Mouse (Mus musculus): ENCODE measurements at regions not wholly inside any gene's neighbourhood (a gene's known extent, or its start where the extent isn't known, plus 50 kb on each side); places are given as distances from the start of the nearest gene placed in this dataset.

DNA sequence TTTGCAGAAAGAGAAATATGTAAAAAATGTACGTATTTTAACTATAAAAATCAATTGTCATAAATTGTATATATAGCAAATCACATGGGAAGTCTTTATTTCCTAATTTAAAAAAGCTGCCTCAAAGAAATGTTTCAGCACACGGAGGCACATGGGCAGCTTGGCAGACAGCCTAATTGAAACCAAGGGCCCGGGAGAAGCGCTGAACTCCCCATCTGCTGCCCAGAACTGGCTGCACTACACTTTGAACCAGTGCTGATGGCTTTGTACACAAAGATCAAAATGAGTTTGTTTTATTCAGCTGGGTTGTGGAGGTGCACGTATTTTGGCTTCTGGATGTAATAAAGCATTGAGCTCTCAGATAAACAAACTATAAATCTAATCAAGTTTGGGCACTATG, 100.2 kb upstream of the Rspo3 start:
- CTCF ChIA-PET = no interaction called here

DNA sequence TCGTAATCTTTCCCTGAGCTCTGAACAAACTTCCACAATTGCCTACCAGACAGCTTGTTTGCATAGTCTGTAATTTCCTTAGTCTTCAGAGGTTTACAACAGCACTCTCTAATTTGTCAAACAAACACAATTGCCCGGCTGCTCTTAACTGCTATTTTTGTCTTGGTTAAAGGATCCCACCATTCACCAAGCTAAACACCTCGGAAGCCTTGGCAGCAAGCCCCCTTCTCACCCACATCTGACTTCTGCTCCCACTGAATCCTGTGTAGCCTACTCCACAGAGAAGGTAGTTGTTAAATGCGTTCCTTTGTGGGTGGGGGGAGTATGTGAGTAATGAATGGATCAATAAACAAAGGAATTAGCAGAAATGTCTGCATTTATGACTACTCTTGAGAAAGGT, 59.8 kb upstream of the Rspo3 start:
- CTCF ChIA-PET = no interaction called here

DNA sequence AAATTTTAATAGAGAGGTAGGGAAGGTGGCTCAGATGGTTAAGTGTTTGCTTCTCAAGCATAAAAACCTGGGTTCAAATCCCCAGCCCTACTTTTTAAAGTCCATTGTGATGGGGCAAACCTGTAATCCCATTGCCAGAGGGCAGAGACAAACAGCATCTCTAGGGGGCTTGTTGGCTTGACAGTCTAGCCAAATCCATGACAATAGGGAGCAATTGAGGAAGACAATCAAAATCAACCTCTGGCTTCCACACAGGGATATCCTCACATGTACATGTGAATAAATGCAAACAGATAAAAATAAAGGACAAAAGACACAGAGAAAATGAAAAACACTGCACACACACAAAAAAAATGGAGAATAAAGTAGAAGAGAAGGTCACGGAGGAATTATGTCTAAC, 59.3 kb upstream of the Rspo3 start:
- CTCF ChIA-PET = no interaction called here

DNA sequence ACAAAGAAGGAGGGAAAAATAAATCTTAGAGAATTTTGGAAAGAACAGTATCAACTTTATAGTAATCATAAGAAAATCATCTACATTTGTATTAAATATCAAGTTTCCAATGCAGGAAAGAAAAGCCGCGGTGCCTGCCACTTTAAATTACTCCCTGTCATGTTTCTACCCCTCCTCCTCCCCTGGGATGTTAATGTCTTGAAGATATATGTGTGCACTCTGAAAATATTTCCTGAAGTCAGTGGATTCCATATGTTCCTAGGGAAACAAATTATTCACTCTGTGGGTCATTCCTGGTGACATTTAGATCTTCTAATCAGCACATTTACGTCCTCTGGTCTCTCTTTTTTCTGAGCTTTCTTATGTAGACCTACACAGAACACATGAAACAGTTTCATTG, 57.2 kb upstream of the Rspo3 start:
- CTCF ChIA-PET = no interaction called here

DNA sequence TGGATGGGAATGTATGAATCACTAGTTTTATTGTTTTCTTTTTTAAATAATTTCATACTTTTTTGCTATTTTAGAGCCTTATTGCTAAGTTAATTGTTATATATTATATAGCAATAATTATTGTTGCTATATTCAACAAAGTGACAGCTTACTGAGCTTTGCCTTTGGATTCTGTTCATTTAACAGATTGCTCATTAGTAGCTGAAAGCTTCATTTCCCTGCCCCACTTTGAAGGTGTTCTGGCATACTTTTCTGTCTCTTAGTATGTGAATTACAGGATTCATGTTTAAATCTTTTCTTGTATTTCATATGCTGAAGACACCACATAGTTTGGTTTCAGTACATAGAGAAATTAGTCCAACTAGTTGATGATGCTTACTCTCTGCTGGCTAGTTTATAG, 54.5 kb upstream of the Rspo3 start:
- CTCF ChIA-PET = no interaction called here

DNA sequence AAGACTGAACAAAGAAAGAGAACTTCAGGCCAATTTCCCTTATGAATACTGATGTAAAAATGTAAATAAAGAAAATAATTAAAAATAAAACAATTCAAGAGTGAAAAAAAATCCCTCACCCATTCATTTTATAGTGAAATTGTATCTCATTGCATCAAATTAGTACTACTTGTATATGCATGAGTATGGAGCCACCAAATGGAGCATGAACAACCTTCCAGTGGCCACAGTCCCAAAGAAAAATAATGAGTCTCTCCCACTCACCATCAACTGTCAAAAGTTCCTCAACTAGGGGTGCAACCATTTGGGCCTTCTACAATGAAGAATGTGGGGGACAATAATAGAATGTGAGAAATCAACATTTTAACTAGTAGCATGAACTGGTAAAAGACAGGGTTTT, 54.1 kb upstream of the Rspo3 start:
- CTCF ChIA-PET = no interaction called here

Measured in spleen, embryonic (tissue).